Mouse (Mus musculus) splenic B cell, adult 2 months (primary cell): ENCODE data around the gene Tcf3.

ENCODE experiments used
- DNase-seq: peaks from one replicate; pipeline ENCODE4 v3.0.0-alpha.2; 2011; ENCODE audit warnings: low read depth, low spot score
- H3K27me3 ChIP-seq: 2 replicates; pipeline ENCODE4 v1.6.1; 2012; ENCODE audit warnings: mild to moderate bottlenecking, low read length, moderate library complexity, mixed read lengths; ENCODE audit not compliant: control insufficient read depth, poor library complexity, insufficient read depth, severe bottlenecking
- H3K36me3 ChIP-seq: 2 replicates; pipeline ENCODE4 v1.6.1; 2012; ENCODE audit warnings: mild to moderate bottlenecking, low read length, moderate library complexity, mixed read lengths; ENCODE audit not compliant: control insufficient read depth, poor library complexity, insufficient read depth, severe bottlenecking

Gene Tcf3

GRCm38 (mm10) chr10:80390697-80391096, 42.8 kb downstream of the Tcf3 start:
- DNase-seq: no peak
- Histone ChIP-seq H3K36me3 (peaks cover 14% of the 10 kb centered on the region), H3K27me3 (no peaks in the 10 kb centered on the region)

- H3K27me3 ChIP-seq: no peaks in the 10 kb centered on the region
- peaks cover 14% of the 10 kb centered on the region for H3K36me3 ChIP-seq
- DNase-seq: no peak
Observed at GRCm38 (mm10) chr10:80389185-80389708, 44.2 kb downstream of the Tcf3 start.

- Histone ChIP-seq H3K36me3 (peaks cover 12% of the 10 kb centered on the region), H3K27me3 (no peaks in the 10 kb centered on the region)
- DNase-seq: no peak
Observed at GRCm38 (mm10) chr10:80388731-80389130, 44.7 kb downstream of the Tcf3 start.

- peaks cover 6% of the 10 kb centered on the region; the same call in 1 of the 2 replicates for H3K36me3 ChIP-seq
- peak; percentile 92 for DNase-seq
- H3K27me3 ChIP-seq: no peaks in the 10 kb centered on the region
Observed at GRCm38 (mm10) chr10:80387522-80387959, 45.9 kb downstream of the Tcf3 start, which contains the start of gene Mex3d. Gene Mex3d (minus strand): TSS chr10:80387659.

- peak; percentile 30 for DNase-seq
- Histone ChIP-seq H3K36me3 (peaks cover under 1% of the 10 kb centered on the region; the same call in 1 of the 2 replicates), H3K27me3 (no peaks in the 10 kb centered on the region)
Observed at GRCm38 (mm10) chr10:80386735-80387471, 46.5 kb downstream of the Tcf3 start.

GRCm38 (mm10) chr10:80385811-80386734, 47.4 kb downstream of the Tcf3 start:
- peaks cover 5% of the 10 kb centered on the region; the same call in 1 of the 2 replicates for H3K36me3 ChIP-seq
- H3K27me3 ChIP-seq: no peaks in the 10 kb centered on the region
- no peak for DNase-seq

- Histone ChIP-seq H3K27me3 (no peaks in the 10 kb centered on the region), H3K36me3 (peaks cover 5% of the 10 kb centered on the region; the same call in 1 of the 2 replicates)
- no peak for DNase-seq
Observed at GRCm38 (mm10) chr10:80385310-80385709, 48.1 kb downstream of the Tcf3 start.

GRCm38 (mm10) chr10:80384709-80385108, 48.7 kb downstream of the Tcf3 start:
- Histone ChIP-seq H3K27me3 (no peaks in the 10 kb centered on the region), H3K36me3 (peaks cover 5% of the 10 kb centered on the region; the same call in 1 of the 2 replicates)
- DNase-seq: no peak

GRCm38 (mm10) chr10:80384115-80384639, 49.3 kb downstream of the Tcf3 start:
- no peak for DNase-seq
- peaks cover 5% of the 10 kb centered on the region; the same call in 1 of the 2 replicates for H3K36me3 ChIP-seq
- H3K27me3 ChIP-seq: no peaks in the 10 kb centered on the region

- H3K27me3 ChIP-seq: no peaks in the 10 kb centered on the region
- no peak for DNase-seq
- peaks cover 5% of the 10 kb centered on the region; the same call in 1 of the 2 replicates for H3K36me3 ChIP-seq
Observed at GRCm38 (mm10) chr10:80383431-80383830, 50.0 kb downstream of the Tcf3 start.

- peaks cover 5% of the 10 kb centered on the region; the same call in 1 of the 2 replicates for H3K36me3 ChIP-seq
- DNase-seq: no peak
- no peaks in the 10 kb centered on the region for H3K27me3 ChIP-seq
Observed at GRCm38 (mm10) chr10:80382641-80383365, 50.6 kb downstream of the Tcf3 start.

- H3K27me3 ChIP-seq: no peaks in the 10 kb centered on the region
- DNase-seq: peak; percentile 56
- peaks cover 5% of the 10 kb centered on the region; the same call in 1 of the 2 replicates for H3K36me3 ChIP-seq
Observed at GRCm38 (mm10) chr10:80377716-80378115, 55.7 kb downstream of the Tcf3 start.

- H3K36me3 ChIP-seq: no peaks in the 10 kb centered on the region
- DNase-seq: peak; percentile 96
- H3K27me3 ChIP-seq: no peaks in the 10 kb centered on the region
Observed at GRCm38 (mm10) chr10:80376160-80376559, 57.3 kb downstream of the Tcf3 start.

- Histone ChIP-seq H3K27me3 (no peaks in the 10 kb centered on the region), H3K36me3 (no peaks in the 10 kb centered on the region)
- DNase-seq: peak; percentile 73
Observed at GRCm38 (mm10) chr10:80374063-80374462, 59.4 kb downstream of the Tcf3 start.
